Mouse (Mus musculus): ENCODE results near the gene Nyap1. TPM values are rescaled to one million over a fixed set of nuclear protein-coding genes. Genes with fewer than 3 reads are reported as not detected.
A peak's percentile ranks its signal among the peaks of the same experiment; 100 is the strongest.
"Not testable (repeated sequence)": the region's sequence is repeated elsewhere in the genome, so short reads cannot be mapped to it uniquely, and the experiment has no call there.

Gene Nyap1
- polyA plus RNA-seq, 1 experiment from 2014 or later = 4.0 TPM

GRCm38 (mm10) chr5:137759971-137760412 is 18.6 kb upstream of the Nyap1 start:
- WGBS = 36% methylated on average over 4 of the region's 4 CpGs

GRCm38 (mm10) chr5:137758921-137759534 is 17.6 kb upstream of the Nyap1 start:
- 90% methylated on average over 19 of the region's 19 CpGs for WGBS
- H3K36me3 ChIP-seq = peaks cover 48% of the 10 kb centered on the region
- no peaks in the 10 kb centered on the region for H3K9me3 ChIP-seq
- H3K4me3 ChIP-seq = no peak overlapping the region
- H3K4me1 ChIP-seq = 0 out of 2 replicates have a peak, but pooled peaks cover 7% of the 10 kb centered on the region
- H3K27me3 ChIP-seq = no peaks in the 10 kb centered on the region
- no peak for ATAC-seq (ENCODE audit: low FRiP score, low read depth)
- no peak overlapping the region for H3K4me2 ChIP-seq (replicated peaks)
- H3K27ac ChIP-seq = 0 out of 2 replicates have a peak overlapping the region, but pooled peaks have one; percentile 3
- no peak overlapping the region for H3K9ac ChIP-seq

More at GRCm38 (mm10) chr5:137759971-137760412, 18.6 kb upstream of the Nyap1 start:
- H3K27ac ChIP-seq = 0 out of 2 replicates have a peak overlapping the region, but pooled peaks have one; percentile 3
- peaks cover 44% of the 10 kb centered on the region for H3K36me3 ChIP-seq
- no peak overlapping the region for H3K4me3 ChIP-seq
- no peak overlapping the region for H3K4me2 ChIP-seq (replicated peaks)
- H3K4me1 ChIP-seq = 0 out of 2 replicates have a peak, but pooled peaks cover 7% of the 10 kb centered on the region
- no peak overlapping the region for H3K9ac ChIP-seq
- no peaks in the 10 kb centered on the region for H3K9me3 ChIP-seq
- ATAC-seq (ENCODE audit: low FRiP score, low read depth) = peak; percentile 37; the same call in 1 of the 2 replicates
- H3K27me3 ChIP-seq = no peaks in the 10 kb centered on the region

- Histone ChIP-seq H3K4me3 (no peak overlapping the region), H3K27me3 (no peaks in the 10 kb centered on the region), H3K27ac (no peak overlapping the region), H3K4me2 (replicated peaks) (no peak overlapping the region), H3K4me1 (peaks cover 7% of the 10 kb centered on the region; the same call in 1 of the 2 replicates), H3K36me3 (peaks cover 59% of the 10 kb centered on the region), H3K9ac (peak overlapping the region; percentile 2; the same call in 1 of the 2 replicates), H3K9me3 (no peaks in the 10 kb centered on the region)
- 76% methylated on average over 6 of the region's 6 CpGs for WGBS
- ATAC-seq (ENCODE audit: low FRiP score, low read depth) = no peak
Measured at GRCm38 (mm10) chr5:137757887-137758286, 16.5 kb upstream of the Nyap1 start.

- peaks cover 7% of the 10 kb centered on the region; the same call in 1 of the 2 replicates for H3K4me1 ChIP-seq
- peaks cover 67% of the 10 kb centered on the region for H3K36me3 ChIP-seq
- H3K4me2 ChIP-seq (replicated peaks) = no peak overlapping the region
- H3K9me3 ChIP-seq = no peaks in the 10 kb centered on the region
- 44% methylated on average over 10 of the region's 10 CpGs for WGBS
- H3K27ac ChIP-seq = no peak overlapping the region
- no peaks in the 10 kb centered on the region for H3K27me3 ChIP-seq
- no peak overlapping the region; the same call in 1 of the 2 replicates for H3K9ac ChIP-seq
- no peak overlapping the region for H3K4me3 ChIP-seq
- ATAC-seq (ENCODE audit: low FRiP score, low read depth) = 0 out of 2 replicates have a peak, but pooled peaks have one; percentile 24
Measured at GRCm38 (mm10) chr5:137756882-137757661, 15.7 kb upstream of the Nyap1 start.

- Histone ChIP-seq H3K9me3 (no peaks in the 10 kb centered on the region), H3K36me3 (peaks cover 76% of the 10 kb centered on the region), H3K4me2 (replicated peaks) (no peak overlapping the region), H3K4me3 (no peak overlapping the region), H3K27me3 (no peaks in the 10 kb centered on the region), H3K27ac (no peak overlapping the region), H3K4me1 (peaks cover 7% of the 10 kb centered on the region; the same call in 1 of the 2 replicates), H3K9ac (no peak overlapping the region)
- no peak for ATAC-seq (ENCODE audit: low FRiP score, low read depth)
- WGBS = 79% methylated on average over 3 of the region's 3 CpGs
Measured at GRCm38 (mm10) chr5:137756106-137756505, 14.7 kb upstream of the Nyap1 start.

- Histone ChIP-seq H3K9ac (no peak overlapping the region), H3K4me2 (replicated peaks) (no peak overlapping the region), H3K4me1 (peaks cover 7% of the 10 kb centered on the region; the same call in 1 of the 2 replicates), H3K4me3 (no peak overlapping the region), H3K27me3 (no peaks in the 10 kb centered on the region), H3K36me3 (peaks cover 82% of the 10 kb centered on the region), H3K27ac (no peak overlapping the region), H3K9me3 (no peaks in the 10 kb centered on the region)
- 84% methylated on average over 5 of the region's 5 CpGs for WGBS
- no peak for ATAC-seq (ENCODE audit: low FRiP score, low read depth)
Measured at GRCm38 (mm10) chr5:137755425-137755824, 14.0 kb upstream of the Nyap1 start.

GRCm38 (mm10) chr5:137753111-137753832 is 11.9 kb upstream of the Nyap1 start:
- Histone ChIP-seq H3K36me3 (peaks cover 68% of the 10 kb centered on the region), H3K27ac (no peak overlapping the region), H3K9me3 (no peaks in the 10 kb centered on the region), H3K27me3 (no peaks in the 10 kb centered on the region), H3K4me1 (peaks cover 16% of the 10 kb centered on the region), H3K4me2 (replicated peaks) (no peak overlapping the region), H3K9ac (no peak overlapping the region), H3K4me3 (no peak overlapping the region)
- WGBS = 73% methylated on average over 11 of the region's 13 CpGs
- ATAC-seq (ENCODE audit: low FRiP score, low read depth) = no peak

GRCm38 (mm10) chr5:137751988-137752387 is 10.6 kb upstream of the Nyap1 start:
- Histone ChIP-seq H3K36me3 (peaks cover 60% of the 10 kb centered on the region), H3K4me2 (replicated peaks) (no peak overlapping the region), H3K9me3 (no peaks in the 10 kb centered on the region), H3K27me3 (no peaks in the 10 kb centered on the region), H3K27ac (no peak overlapping the region), H3K4me1 (peaks cover 25% of the 10 kb centered on the region), H3K4me3 (no peak overlapping the region), H3K9ac (no peak overlapping the region)
- 88% methylated on average over 6 of the region's 6 CpGs for WGBS
- no peak for ATAC-seq (ENCODE audit: low FRiP score, low read depth)

- H3K9me3 ChIP-seq = no peaks in the 10 kb centered on the region
- no peak overlapping the region for H3K9ac ChIP-seq
- peaks cover 25% of the 10 kb centered on the region for H3K4me1 ChIP-seq
- no peak for ATAC-seq (ENCODE audit: low FRiP score, low read depth)
- no peaks in the 10 kb centered on the region for H3K27me3 ChIP-seq
- no peak overlapping the region for H3K4me3 ChIP-seq
- peaks cover 56% of the 10 kb centered on the region for H3K36me3 ChIP-seq
- no peak overlapping the region for H3K27ac ChIP-seq
- WGBS = 91% methylated on average over 13 of the region's 13 CpGs
- H3K4me2 ChIP-seq (replicated peaks) = no peak overlapping the region
Measured at GRCm38 (mm10) chr5:137751221-137751887, 9.9 kb upstream of the Nyap1 start.

- not testable (repeated sequence) for H3K9me3 ChIP-seq; H3K27me3 ChIP-seq; H3K9ac ChIP-seq; ATAC-seq (ENCODE audit: low FRiP score, low read depth); H3K4me3 ChIP-seq; H3K27ac ChIP-seq; H3K4me2 ChIP-seq (replicated peaks)
- H3K4me1 ChIP-seq = peaks cover 29% of the 10 kb centered on the region
- H3K36me3 ChIP-seq = peaks cover 45% of the 10 kb centered on the region
- 93% methylated on average over 7 of the region's 8 CpGs for WGBS
Measured at GRCm38 (mm10) chr5:137750212-137750611, 8.8 kb upstream of the Nyap1 start.

GRCm38 (mm10) chr5:137749196-137749836 is 7.9 kb upstream of the Nyap1 start:
- peak overlapping the region; percentile 99 for H3K4me2 ChIP-seq (replicated peaks)
- WGBS = 45% methylated on average over 6 of the region's 6 CpGs
- H3K9ac ChIP-seq = peak overlapping the region; percentile 48; the same call in 1 of the 2 replicates
- H3K4me1 ChIP-seq = peaks cover 29% of the 10 kb centered on the region
- peak overlapping the region; percentile 83 for H3K4me3 ChIP-seq
- no peak overlapping the region; the same call in 1 of the 2 replicates for H3K27ac ChIP-seq
- no peak for ATAC-seq (ENCODE audit: low FRiP score, low read depth)
- H3K27me3 ChIP-seq = no peaks in the 10 kb centered on the region
- no peaks in the 10 kb centered on the region for H3K9me3 ChIP-seq
- H3K36me3 ChIP-seq = peaks cover 43% of the 10 kb centered on the region

All from limb, embryonic 13.5 days (tissue).